Mouse (Mus musculus): ENCODE results near the gene Cirbp. TPM values are rescaled to one million over a fixed set of nuclear protein-coding genes. Genes with fewer than 3 reads are reported as not detected.

Gene Cirbp
- polyA plus RNA-seq, 1 experiment from 2014 or later = 262 TPM

DNA sequence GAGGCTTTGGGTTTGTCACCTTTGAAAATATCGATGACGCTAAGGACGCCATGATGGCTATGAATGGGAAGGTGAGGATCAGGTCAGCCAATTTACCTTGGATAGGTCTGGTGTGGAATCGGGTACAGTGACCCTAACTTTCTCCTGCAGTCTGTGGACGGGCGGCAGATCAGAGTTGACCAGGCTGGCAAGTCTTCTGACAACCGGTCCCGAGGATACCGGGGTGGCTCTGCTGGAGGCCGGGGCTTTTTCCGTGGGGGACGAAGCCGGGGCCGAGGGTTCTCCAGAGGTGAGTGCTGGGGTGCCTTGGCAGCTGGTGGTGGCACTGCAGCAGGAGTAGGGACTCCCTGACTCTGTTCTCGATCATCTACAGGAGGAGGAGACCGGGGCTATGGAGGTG, 4.3 kb downstream of the Cirbp start:
- Histone ChIP-seq H3K9me3 (no peaks in the 10 kb centered on the region), H3K4me1 (peaks cover 52% of the 10 kb centered on the region), H3K4me3 (no peak overlapping the region), H3K27me3 (replicated peaks) (no peaks in the 10 kb centered on the region), H3K9ac (no peak overlapping the region), H3K27ac (no peak overlapping the region), H3K4me2 (replicated peaks) (peak overlapping the region; percentile 20), H3K36me3 (peaks cover 33% of the 10 kb centered on the region)
- ATAC-seq (ENCODE audit: low FRiP score, low read depth) = no peak
- 96% methylated on average over 16 of the region's 16 CpGs for WGBS

DNA sequence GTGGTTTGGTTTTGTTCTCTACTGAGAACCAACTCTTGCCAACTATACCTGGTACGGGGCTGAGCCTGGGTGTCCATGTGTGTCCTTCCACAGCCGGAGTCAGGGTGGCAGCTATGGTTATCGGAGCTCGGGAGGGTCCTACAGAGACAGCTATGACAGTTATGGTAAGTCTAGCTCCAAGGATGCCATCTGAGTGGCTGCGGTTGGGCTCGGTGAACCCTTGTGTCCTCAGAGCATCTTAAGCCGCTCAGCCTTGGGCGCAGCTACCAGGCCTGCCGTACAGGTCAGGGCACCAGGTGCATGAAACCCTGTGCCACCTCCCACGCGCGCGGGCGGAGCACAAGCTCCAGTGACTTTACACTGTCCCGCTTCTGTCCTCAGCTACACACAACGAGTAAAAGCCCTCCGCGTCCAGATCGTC, 4.8 kb downstream of the Cirbp start:
- no peak for ATAC-seq (ENCODE audit: low FRiP score, low read depth)
- H3K9me3 ChIP-seq = no peaks in the 10 kb centered on the region
- H3K36me3 ChIP-seq = peaks cover 33% of the 10 kb centered on the region
- no peak overlapping the region for H3K4me3 ChIP-seq
- H3K27ac ChIP-seq = no peak overlapping the region
- H3K4me1 ChIP-seq = peaks cover 48% of the 10 kb centered on the region
- H3K27me3 ChIP-seq (replicated peaks) = no peaks in the 10 kb centered on the region
- WGBS = 97% methylated on average over 19 of the region's 19 CpGs
- H3K4me2 ChIP-seq (replicated peaks) = peak overlapping the region; percentile 20
- no peak overlapping the region for H3K9ac ChIP-seq

DNA sequence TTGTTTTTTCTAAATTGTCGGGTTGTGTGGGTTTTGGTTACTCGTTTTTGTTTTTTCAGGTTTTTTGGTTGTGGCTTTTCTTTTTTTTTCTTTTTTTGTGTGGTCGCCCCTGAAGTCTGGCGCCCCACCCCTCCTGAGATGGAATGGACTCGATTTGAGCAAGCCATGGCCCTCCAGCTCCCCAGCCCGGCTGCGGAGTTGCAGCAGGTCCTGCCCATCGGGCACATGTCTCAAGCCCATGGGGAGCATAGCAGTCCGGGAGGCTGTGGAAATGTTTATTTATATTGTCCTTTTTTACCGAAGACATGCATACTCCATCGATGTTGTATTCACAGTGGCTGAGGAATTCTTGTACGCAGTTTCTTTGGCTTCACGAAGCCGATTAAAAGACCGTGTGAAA, 5.5 kb downstream of the Cirbp start:
- peaks cover 43% of the 10 kb centered on the region for H3K4me1 ChIP-seq
- H3K36me3 ChIP-seq = peaks cover 33% of the 10 kb centered on the region
- no peak for ATAC-seq (ENCODE audit: low FRiP score, low read depth)
- H3K4me2 ChIP-seq (replicated peaks) = peak overlapping the region; percentile 73
- no peak overlapping the region for H3K27ac ChIP-seq
- H3K9me3 ChIP-seq = no peaks in the 10 kb centered on the region
- H3K4me3 ChIP-seq = no peak overlapping the region
- H3K9ac ChIP-seq = no peak overlapping the region
- no peaks in the 10 kb centered on the region for H3K27me3 ChIP-seq (replicated peaks)
- WGBS = 92% methylated on average over 15 of the region's 15 CpGs

DNA sequence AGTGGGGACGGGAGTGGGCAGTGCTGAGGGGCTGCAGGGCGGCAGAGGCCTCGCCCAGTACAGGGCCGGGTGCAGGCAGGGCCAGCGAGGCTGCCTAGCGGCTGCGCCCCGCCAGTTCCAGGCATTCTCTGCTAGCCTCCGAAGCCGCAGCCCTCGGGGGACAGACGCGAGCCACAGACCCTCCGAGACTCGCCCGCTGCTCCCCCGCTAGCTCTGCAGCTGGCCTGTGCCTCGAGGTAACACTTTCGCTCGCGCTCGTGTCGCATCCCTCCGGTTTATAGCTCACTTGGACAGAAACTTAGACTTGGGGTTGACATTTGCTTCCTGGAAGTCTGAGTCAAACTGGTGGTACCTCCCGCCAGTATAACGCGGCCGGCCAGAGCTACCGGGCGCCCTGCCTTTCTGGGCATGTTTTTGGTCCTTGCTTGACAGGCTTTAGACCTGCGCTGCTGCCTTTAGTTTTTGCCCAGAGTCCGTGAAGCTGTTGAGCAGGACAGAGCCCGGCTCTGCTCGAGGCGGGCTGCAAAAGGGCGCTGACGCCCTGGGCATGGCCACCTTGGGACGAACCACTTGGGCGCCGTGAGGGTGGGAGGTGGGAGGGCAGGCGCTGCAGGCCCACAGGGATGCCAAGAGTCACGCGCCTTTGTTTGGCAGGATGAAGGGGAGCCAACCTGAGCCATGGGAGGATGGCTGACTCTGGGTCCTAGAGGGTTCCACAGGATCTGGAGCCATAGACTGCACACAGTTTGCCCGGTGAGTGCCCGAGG, 6.2 kb downstream of the Cirbp start:
- peaks cover 39% of the 10 kb centered on the region for H3K4me1 ChIP-seq
- H3K36me3 ChIP-seq = peaks cover 33% of the 10 kb centered on the region
- H3K9me3 ChIP-seq = no peaks in the 10 kb centered on the region
- no peak for ATAC-seq (ENCODE audit: low FRiP score, low read depth)
- H3K9ac ChIP-seq = peak overlapping the region; percentile 63; the same call in 1 of the 2 replicates
- H3K27me3 ChIP-seq (replicated peaks) = no peaks in the 10 kb centered on the region
- H3K27ac ChIP-seq = peak overlapping the region; percentile 59
- 85% methylated on average over 45 of the region's 45 CpGs for WGBS
- 0 out of 2 replicates have a peak overlapping the region, but pooled peaks have one; percentile 0 for H3K4me3 ChIP-seq
- H3K4me2 ChIP-seq (replicated peaks) = peak overlapping the region; percentile 73

DNA sequence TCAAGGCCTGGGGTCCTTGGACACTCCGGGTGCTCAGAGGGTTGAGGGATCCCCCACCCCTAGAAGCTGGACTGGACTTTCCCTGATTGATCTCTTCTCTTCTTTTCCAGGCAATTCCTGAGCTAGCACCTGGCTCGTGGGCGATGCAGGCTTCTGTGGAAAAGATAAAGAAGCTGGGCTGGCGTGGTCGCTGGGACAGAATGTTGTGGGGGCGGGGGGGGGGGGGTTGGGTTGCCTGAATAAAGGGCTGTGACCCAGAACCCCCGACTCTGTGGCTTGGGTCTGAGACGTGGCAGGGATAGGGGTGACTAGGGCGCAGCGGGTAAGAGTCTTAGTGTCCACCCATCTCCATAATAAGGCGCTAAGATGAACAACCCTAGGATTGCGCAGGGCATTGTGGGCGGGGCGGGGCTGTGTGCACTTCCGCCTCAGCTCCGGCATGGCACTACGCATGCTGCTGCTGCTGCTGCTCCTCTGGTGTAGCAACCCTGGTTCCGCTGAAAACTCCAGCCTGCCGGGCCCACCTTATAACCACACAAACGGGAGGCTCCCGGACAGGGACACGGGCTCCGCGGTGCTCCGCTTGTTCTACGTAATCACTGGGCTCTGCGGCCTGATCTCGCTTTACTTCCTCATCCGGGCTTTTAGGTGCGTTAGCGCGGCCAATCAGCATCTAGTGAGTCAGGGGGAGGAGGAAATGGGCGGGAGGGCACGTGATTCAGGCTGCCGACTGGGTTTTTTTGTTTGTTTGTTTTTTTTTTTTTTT, 6.9 kb downstream of the Cirbp start, which contains the start of gene 1600002K03Rik:
TSS of gene 1600002K03Rik (plus strand) at position 418 of the 766 bp plus-strand sequence.
- peak; percentile 71 for ATAC-seq (ENCODE audit: low FRiP score, low read depth)
- H3K9me3 ChIP-seq = no peaks in the 10 kb centered on the region

DNA sequence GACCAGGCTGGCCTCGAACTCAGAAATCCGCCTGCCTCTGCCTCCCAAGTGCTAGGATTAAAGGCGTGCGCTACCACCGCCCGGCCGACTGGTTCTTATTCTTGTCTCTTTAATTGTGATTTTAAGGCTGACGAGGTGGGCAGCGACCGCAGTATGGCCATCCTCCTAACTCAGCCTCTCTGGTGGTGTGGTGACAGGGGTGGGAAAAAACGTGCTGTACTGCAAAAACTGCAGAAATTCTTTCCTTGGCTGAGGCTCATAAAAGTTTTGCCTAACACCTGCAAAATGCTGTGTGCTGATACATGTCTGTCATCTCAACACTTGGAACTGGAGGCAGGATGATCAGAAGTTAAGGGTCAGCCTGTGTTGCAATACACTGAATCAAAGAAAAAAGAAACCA, 7.6 kb downstream of the Cirbp start:
- no peaks in the 10 kb centered on the region for H3K9me3 ChIP-seq
- H3K4me3 ChIP-seq = peak overlapping the region; percentile 19
- H3K27me3 ChIP-seq (replicated peaks) = no peaks in the 10 kb centered on the region
- H3K9ac ChIP-seq = peak overlapping the region; percentile 45; the same call in 1 of the 2 replicates
- H3K4me1 ChIP-seq = peaks cover 43% of the 10 kb centered on the region
- H3K36me3 ChIP-seq = peaks cover 33% of the 10 kb centered on the region
- 9% methylated on average over 11 of the region's 11 CpGs for WGBS
- ATAC-seq (ENCODE audit: low FRiP score, low read depth) = no peak
- H3K27ac ChIP-seq = no peak overlapping the region
- H3K4me2 ChIP-seq (replicated peaks) = peak overlapping the region; percentile 73

More for the DNA sequence above, 6.9 kb downstream of the Cirbp start, which contains the start of gene 1600002K03Rik:
- Histone ChIP-seq H3K9ac (peak within 1 kb of the TSS; percentile 63), H3K27ac (peak within 1 kb of the TSS; percentile 59), H3K27me3 (replicated peaks) (no peaks in the 10 kb centered on the region), H3K36me3 (peaks cover 33% of the 10 kb centered on the region), H3K4me3 (peak within 1 kb of the TSS; percentile 48), H3K4me2 (replicated peaks) (peak within 1 kb of the TSS; percentile 73), H3K4me1 (peaks cover 40% of the 10 kb centered on the region)
- 9% methylated on average over 35 of the region's 35 CpGs for WGBS

DNA sequence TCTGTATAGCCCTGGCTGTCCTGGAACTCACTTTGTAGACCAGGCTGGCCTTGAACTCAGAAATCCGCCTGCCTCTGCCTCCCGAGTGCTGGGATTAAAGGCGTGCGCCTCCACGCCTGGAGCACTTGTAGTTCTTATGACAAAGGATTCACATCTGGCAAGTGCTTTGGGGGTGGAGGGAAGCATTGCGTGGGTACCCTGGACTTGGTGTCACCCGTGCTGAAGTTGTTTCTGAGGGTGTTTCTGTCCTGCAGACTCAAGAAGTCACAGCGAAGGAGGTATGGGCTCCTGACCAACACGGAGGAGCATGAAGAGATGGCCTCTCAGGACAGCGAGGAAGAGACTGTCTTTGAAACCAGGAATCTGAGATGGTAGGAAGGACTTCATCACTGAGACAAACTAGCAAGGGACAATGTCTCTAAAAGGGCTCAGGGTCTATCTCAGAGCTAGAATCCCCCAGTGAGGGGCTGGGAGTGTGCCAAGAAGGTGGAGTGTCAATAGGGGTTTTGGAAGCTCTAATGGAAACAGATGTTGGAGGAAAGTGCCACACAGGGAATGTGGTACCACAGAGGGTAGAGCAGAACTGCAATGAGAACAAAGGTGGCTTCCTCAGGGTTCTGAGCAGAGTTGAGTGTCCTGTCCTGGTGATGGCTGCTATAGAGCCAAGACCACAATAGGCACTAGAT, 8.3 kb downstream of the Cirbp start:
- H3K4me3 ChIP-seq = no peak overlapping the region
- no peaks in the 10 kb centered on the region for H3K27me3 ChIP-seq (replicated peaks)
- H3K4me2 ChIP-seq (replicated peaks) = no peak overlapping the region
- no peak for ATAC-seq (ENCODE audit: low FRiP score, low read depth)
- 88% methylated on average over 10 of the region's 10 CpGs for WGBS
- no peak overlapping the region for H3K9ac ChIP-seq
- peaks cover 31% of the 10 kb centered on the region for H3K36me3 ChIP-seq
- H3K9me3 ChIP-seq = no peaks in the 10 kb centered on the region
- peaks cover 36% of the 10 kb centered on the region for H3K4me1 ChIP-seq
- H3K27ac ChIP-seq = no peak overlapping the region

DNA sequence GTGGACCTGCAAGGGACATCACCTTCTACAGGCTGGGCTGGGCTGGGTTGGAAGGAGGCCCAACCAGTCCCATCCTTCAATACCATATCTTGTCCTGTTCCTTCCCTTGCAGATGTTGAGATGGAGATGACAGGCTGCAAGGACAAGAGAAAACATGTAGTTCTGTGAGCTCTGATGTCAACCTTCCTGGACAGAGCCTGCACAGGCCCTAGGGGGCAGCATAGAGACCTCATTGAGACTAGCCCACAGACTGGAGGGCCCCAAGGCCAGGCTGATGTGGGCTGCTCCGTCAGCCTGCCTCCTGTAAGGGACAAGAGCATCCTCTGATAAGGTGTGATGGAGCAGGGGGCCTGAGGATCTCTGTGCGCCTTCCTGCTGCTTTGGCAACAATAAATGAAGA, 8.9 kb downstream of the Cirbp start:
- H3K9me3 ChIP-seq = no peaks in the 10 kb centered on the region
- no peak overlapping the region for H3K9ac ChIP-seq
- H3K27ac ChIP-seq = no peak overlapping the region
- H3K4me1 ChIP-seq = peaks cover 33% of the 10 kb centered on the region
- H3K4me3 ChIP-seq = no peak overlapping the region
- WGBS = 62% methylated on average over 2 of the region's 2 CpGs
- no peak overlapping the region for H3K4me2 ChIP-seq (replicated peaks)
- ATAC-seq (ENCODE audit: low FRiP score, low read depth) = no peak
- peaks cover 26% of the 10 kb centered on the region for H3K36me3 ChIP-seq
- no peaks in the 10 kb centered on the region for H3K27me3 ChIP-seq (replicated peaks)

DNA sequence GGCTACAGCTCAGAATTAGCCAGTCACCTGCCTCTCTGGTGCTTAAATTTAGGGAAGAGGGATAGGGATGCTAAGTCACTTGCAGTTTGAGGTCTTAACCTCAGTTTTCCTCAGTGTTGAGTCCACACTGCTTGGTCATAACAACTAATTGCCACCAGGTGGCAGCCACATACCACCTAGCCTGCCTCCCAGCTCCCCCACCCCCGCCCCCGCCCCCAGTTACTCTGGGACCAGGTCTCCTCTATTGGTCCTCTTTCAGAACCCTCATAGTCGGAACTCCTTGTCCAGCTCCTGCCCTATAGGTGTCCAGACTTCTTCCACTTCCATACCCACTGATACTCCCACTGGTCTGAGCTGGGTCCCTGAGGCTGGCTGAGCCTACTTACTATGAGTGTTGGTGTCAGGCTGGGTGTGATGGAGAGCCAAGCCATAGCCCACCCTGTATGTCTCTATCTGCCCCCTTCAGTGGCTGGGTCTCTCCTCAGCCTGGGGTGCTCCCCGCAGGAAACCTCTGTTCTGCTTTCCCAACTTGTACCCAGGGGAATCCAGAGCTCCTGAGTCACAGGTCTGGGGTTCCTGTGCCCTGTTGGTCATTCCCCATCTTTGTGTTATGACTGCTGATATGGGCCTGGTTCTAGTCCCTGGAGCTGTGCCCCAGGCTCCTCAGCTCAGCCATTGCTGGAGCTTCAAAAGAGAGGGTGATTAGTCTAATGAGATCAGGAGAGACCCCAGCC, 9.9 kb downstream of the Cirbp start:
- Histone ChIP-seq H3K4me3 (no peak overlapping the region), H3K4me1 (peaks cover 35% of the 10 kb centered on the region), H3K9me3 (no peaks in the 10 kb centered on the region), H3K9ac (0 out of 2 replicates have a peak overlapping the region, but pooled peaks have one; percentile 30), H3K27me3 (replicated peaks) (no peaks in the 10 kb centered on the region), H3K4me2 (replicated peaks) (no peak overlapping the region), H3K27ac (no peak overlapping the region), H3K36me3 (peaks cover 16% of the 10 kb centered on the region)
- ATAC-seq (ENCODE audit: low FRiP score, low read depth) = 0 out of 2 replicates have a peak, but pooled peaks have one; percentile 4
- WGBS = 26% methylated on average over 4 of the region's 4 CpGs

DNA sequence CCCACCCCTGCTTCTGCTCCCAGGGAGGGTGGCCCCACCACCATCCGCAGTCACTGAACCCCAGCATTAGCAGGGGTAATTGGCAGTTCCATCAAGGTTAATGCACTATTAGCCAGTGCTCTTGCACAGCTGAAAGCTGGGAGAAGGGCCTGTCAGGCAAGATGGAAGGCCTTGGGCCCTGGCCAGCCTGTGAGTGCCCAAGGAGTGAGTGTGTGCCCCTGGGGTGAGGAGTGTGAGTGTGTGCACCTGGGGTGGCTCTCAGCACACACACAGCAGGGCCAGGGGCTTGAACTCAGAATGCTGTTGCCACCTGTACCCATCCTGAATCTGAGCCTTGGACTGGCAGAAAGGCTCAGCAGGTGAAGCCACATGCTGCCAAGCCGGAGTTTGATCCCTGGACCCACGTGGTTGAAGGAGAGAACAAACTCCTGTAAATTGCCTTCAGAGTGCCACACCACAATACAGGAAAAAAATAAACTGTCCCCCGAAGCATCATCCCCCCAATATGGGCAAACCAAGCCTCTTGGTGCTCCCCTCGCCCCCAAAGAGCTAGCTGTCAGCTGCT, 10.6 kb downstream of the Cirbp start:
- 79% methylated on average over 5 of the region's 5 CpGs for WGBS
- ATAC-seq (ENCODE audit: low FRiP score, low read depth) = no peak
- H3K27ac ChIP-seq = no peak overlapping the region
- no peaks in the 10 kb centered on the region for H3K9me3 ChIP-seq
- peaks cover 10% of the 10 kb centered on the region for H3K36me3 ChIP-seq
- no peak overlapping the region for H3K4me3 ChIP-seq
- peaks cover 40% of the 10 kb centered on the region for H3K4me1 ChIP-seq
- H3K4me2 ChIP-seq (replicated peaks) = no peak overlapping the region
- H3K9ac ChIP-seq = 0 out of 2 replicates have a peak overlapping the region, but pooled peaks have one; percentile 30
- no peaks in the 10 kb centered on the region for H3K27me3 ChIP-seq (replicated peaks)
